Mouse (Mus musculus) embryonic fibroblast, embryonic 13.5 days (primary cell): Measurements from ENCODE around the gene Zfp541.

Experiments
- CTCF ChIP-seq: IDR thresholded peaks from 2 replicates; pipeline ENCODE4 v1.5.1; 2011; ENCODE audit warnings: mild to moderate bottlenecking, control low read depth, low read length, moderate library complexity, borderline replicate concordance; ENCODE audit not compliant: insufficient read depth
- POLR2A ChIP-seq: IDR thresholded peaks from 2 replicates; pipeline ENCODE4 v1.6.1; 2011; ENCODE audit warnings: low read depth, mild to moderate bottlenecking, control low read depth, low read length, moderate library complexity

DNA sequence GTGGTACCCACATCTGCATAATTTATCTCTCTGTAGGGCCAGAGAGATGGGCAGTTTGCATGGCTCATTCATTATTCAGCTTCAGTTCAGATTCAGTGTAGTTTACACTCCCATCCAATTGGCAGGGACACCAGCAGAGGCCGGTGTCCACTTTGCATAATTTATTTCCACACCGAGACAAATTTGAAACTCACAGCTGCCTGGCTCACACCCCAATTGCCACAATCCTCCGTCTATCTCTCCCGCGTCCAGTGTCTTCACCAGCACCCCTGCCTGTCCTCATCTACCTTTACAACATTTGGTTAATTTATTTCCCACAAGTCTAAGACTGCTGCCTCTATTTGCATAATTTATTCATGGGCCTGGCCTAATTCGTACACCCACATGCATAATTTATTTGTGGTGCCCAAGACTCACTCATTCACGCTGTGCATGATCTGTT, 73.4 kb downstream of the Zfp541 start:
- TF ChIP-seq CTCF (no peak), POLR2A (no peak)
